Mouse (Mus musculus) hindbrain, embryonic 11.5 days (tissue): Measurements from ENCODE around the gene Ttl. TPM values are rescaled to one million over a fixed set of nuclear protein-coding genes. Genes with fewer than 3 reads are reported as not detected.

ENCODE experiments used
- ATAC-seq: fragments of 200-750 bp; cut with Nextera tagmentation; 2 replicates; pipeline ENCODE4 v1.8.0; 2017; ENCODE audit warnings: mild to moderate bottlenecking, moderate TSS enrichment, moderate library complexity; ENCODE audit not compliant: low FRiP score
- DNase-seq: peaks from one replicate; pipeline ENCODE4 v3.0.0-alpha.2; 2015; ENCODE audit warnings: low spot score
- H3K27ac ChIP-seq: fragments of 300-500 bp; sonication (generic); 2 replicates; pipeline ENCODE4 v1.5.1; 2014; ENCODE audit warnings: mild to moderate bottlenecking, low read depth, low read length
- H3K27me3 ChIP-seq: fragments of 300-500 bp; sonication (generic); 2 replicates; pipeline ENCODE4 v1.6.1; 2014; ENCODE audit warnings: mild to moderate bottlenecking, low read length, moderate library complexity, mixed read lengths; ENCODE audit not compliant: control insufficient read depth, insufficient read depth
- H3K36me3 ChIP-seq: fragments of 300-500 bp; sonication (generic); 2 replicates; pipeline ENCODE4 v1.6.1; 2014; ENCODE audit warnings: mild to moderate bottlenecking, low read length, moderate library complexity, mixed read lengths; ENCODE audit not compliant: control insufficient read depth, insufficient read depth
- H3K4me1 ChIP-seq: fragments of 300-500 bp; sonication (generic); replicated peaks from 2 replicates; pipeline ENCODE4 v1.6.1; 2014; ENCODE audit warnings: low read length, mixed read lengths; ENCODE audit not compliant: control insufficient read depth, insufficient read depth
- H3K4me2 ChIP-seq: fragments of 300-500 bp; sonication (generic); replicated peaks from 2 replicates; pipeline ENCODE4 v1.6.1; 2014; ENCODE audit warnings: mild to moderate bottlenecking, low read depth, low read length
- H3K4me3 ChIP-seq: fragments of 300-500 bp; sonication (generic); 2 replicates; pipeline ENCODE4 v1.5.1; 2014; ENCODE audit warnings: low read depth, low read length
- H3K9ac ChIP-seq: fragments of 300-500 bp; sonication (generic); 2 replicates; pipeline ENCODE4 v1.6.1; 2014; ENCODE audit warnings: low read depth, low read length
- H3K9me3 ChIP-seq: fragments of 300-500 bp; sonication (generic); 2 replicates; pipeline ENCODE4 v1.6.1; 2016; ENCODE audit warnings: low read length; ENCODE audit not compliant: control insufficient read depth
- WGBS: fragments of 180-500 bp; shearing (Covaris S2); extraction: QIAGEN DNeasy Blood & Tissue Kit; methylation state at CpG from one replicate; pipeline ENCODE4 v1.1.7; 2014; 5-methylcytosine and 5-hydroxymethylcytosine counted together
- polyA plus RNA-seq: library from polyadenylated mRNA; unstranded; fragments of >200 nt; fragmentation: Nextera tagmentation; extraction: Ambion mirVana; gene quantifications from 2 replicates; pipeline ENCODE4 v1.2.1, GENCODE M21; 2014

The Ttl gene
- polyA plus RNA-seq: 17.1 and 18.9 TPM in 2 replicates

DNA sequence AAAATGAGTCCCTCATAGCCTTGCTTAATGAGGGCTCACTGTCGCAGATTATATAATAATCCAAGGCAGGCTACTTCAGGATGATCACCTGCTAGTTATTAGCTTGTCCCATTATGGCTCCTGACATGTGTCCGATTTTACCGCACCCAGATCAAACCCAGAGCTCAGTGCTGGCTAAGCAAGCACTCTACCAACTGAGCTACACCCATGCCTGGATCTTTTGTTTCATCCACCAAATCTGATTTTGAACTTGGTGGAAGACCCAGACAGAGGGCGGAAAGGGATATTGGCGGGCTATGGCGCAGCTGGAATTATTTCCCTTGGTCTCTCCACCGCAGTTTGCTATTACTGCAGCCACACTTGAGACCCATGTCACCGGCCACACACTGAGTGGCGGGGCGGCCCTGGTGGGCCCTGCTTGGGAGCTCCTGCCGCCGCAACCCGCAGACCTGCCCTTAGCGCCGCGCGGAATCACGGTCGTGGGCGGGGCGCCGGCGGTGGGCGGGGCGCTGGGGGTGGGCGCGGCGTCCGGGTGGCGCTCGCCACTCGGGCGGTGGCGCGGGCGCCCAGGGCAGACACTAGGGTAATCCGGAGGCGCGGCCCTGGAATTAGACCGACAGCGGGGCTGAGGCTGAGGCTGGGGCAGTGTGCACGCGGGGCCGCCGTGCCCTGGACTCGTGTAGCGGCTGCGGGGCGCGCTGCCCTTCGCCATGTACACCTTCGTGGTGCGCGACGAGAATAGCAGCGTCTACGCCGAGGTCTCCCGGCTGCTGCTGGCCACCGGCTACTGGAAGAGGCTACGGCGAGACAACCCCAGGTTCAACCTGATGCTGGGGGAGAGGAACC lies at the start of gene Ttl:
Ttl (plus strand) TSS at position 506 of the 846 bp plus-strand sequence.
- no peaks in the 10 kb centered on the region for H3K27me3 ChIP-seq
- H3K9ac ChIP-seq: peak within 1 kb of the TSS; percentile 66
- H3K27ac ChIP-seq: peak within 1 kb of the TSS; percentile 63
- H3K9me3 ChIP-seq: no peaks in the 10 kb centered on the region
- ATAC-seq (peak; percentile 96), DNase-seq (peak; percentile 89)
- no peaks in the 10 kb centered on the region; the same call in none of the 2 replicates for H3K4me1 ChIP-seq
- H3K36me3 ChIP-seq: no peaks in the 10 kb centered on the region
- whole genome bisulfite sequencing: 1% methylated on average over 58 of the region's 62 CpGs
- peak within 1 kb of the TSS; percentile 71 for H3K4me2 ChIP-seq
- H3K4me3 ChIP-seq: peak within 1 kb of the TSS; percentile 61

- Histone ChIP-seq H3K9me3 (no peaks in the 10 kb centered on the region), H3K36me3 (no peaks in the 10 kb centered on the region), H3K27ac (no peak overlapping the region), H3K9ac (no peak overlapping the region), H3K4me1 (no peaks in the 10 kb centered on the region), H3K27me3 (no peaks in the 10 kb centered on the region), H3K4me2 (no peak overlapping the region), H3K4me3 (no peak overlapping the region)
- WGBS: 82% methylated on average over 2 of the region's 2 CpGs
- DNase-seq: no peak
- no peak for ATAC-seq
These were observed 45.6 kb upstream of the Ttl start for GRCm38 (mm10) chr2:129020106-129020505.

DNA sequence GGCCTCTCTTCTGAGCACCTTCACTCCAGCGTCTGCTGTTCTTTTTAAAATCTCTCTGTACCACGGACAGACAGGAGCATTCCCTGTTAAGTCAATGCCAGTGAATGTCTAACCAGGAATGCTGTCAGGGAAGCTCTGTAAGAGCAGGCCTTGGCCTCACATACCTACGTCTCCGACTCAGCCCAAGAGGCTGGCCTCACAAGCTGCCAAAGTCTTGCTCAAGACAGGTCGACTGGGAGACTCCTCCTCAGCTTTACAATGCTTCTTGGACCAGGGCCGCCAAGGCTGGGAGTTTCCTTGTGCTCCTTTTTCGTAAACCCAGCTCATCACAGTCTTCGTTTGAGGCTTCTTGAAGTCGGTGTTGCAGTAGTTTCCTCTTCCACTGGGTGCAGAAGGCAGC lies 40.9 kb upstream of the Ttl start:
- H3K27me3 ChIP-seq: no peaks in the 10 kb centered on the region
- WGBS: 80% methylated on average over 9 of the region's 9 CpGs
- H3K36me3 ChIP-seq: no peaks in the 10 kb centered on the region
- ATAC-seq (no peak), DNase-seq (no peak)
- no peaks in the 10 kb centered on the region for H3K4me1 ChIP-seq
- H3K9me3 ChIP-seq: no peaks in the 10 kb centered on the region
- no peak overlapping the region for H3K4me3 ChIP-seq
- H3K4me2 ChIP-seq: no peak overlapping the region
- H3K27ac ChIP-seq: no peak overlapping the region
- H3K9ac ChIP-seq: no peak overlapping the region

GRCm38 (mm10) chr2:129035381-129035780 lies 30.4 kb upstream of the Ttl start:
- Histone ChIP-seq H3K4me1 (peaks cover 4% of the 10 kb centered on the region; the same call in 1 of the 2 replicates), H3K36me3 (no peaks in the 10 kb centered on the region), H3K27me3 (peaks cover 23% of the 10 kb centered on the region), H3K9me3 (no peaks in the 10 kb centered on the region), H3K9ac (no peak overlapping the region), H3K4me3 (no peak overlapping the region), H3K27ac (no peak overlapping the region), H3K4me2 (no peak overlapping the region)
- no peak for ATAC-seq
- DNase-seq: no peak
- 85% methylated on average over 5 of the region's 5 CpGs for WGBS

DNA sequence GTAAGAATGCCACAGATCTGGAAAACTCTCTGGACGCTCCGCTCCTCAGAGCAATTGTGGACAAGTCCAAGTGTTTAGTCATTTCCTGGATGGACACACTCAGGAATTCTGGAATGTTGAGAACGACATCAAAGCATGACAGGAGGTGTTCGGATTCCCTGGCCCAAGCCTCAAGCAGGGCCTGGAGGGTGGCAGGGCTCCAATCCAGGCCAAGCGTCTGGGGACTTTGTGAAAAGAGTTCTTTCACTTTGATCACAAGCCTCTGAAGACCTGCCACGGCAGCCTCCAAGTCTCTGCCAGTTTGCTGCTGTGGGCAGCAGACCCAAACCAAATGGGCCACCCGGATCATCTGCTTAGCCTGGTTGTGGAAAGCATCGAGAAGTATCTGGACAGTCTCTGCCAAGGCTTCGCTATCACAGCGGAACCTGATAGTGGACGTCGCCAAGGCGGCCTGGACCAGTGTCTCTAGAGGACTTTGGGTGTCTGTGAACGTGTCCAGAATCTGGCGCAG lies 27.3 kb upstream of the Ttl start:
- Histone ChIP-seq H3K27me3 (peaks cover 23% of the 10 kb centered on the region), H3K9me3 (no peaks in the 10 kb centered on the region), H3K27ac (no peak overlapping the region), H3K36me3 (no peaks in the 10 kb centered on the region), H3K9ac (peak overlapping the region; percentile 68), H3K4me1 (peaks cover 4% of the 10 kb centered on the region; the same call in 1 of the 2 replicates), H3K4me2 (peak overlapping the region; percentile 92), H3K4me3 (peak overlapping the region; percentile 48)
- DNase-seq: no peak
- 34% methylated on average over 15 of the region's 15 CpGs for WGBS
- no peak for ATAC-seq

DNA sequence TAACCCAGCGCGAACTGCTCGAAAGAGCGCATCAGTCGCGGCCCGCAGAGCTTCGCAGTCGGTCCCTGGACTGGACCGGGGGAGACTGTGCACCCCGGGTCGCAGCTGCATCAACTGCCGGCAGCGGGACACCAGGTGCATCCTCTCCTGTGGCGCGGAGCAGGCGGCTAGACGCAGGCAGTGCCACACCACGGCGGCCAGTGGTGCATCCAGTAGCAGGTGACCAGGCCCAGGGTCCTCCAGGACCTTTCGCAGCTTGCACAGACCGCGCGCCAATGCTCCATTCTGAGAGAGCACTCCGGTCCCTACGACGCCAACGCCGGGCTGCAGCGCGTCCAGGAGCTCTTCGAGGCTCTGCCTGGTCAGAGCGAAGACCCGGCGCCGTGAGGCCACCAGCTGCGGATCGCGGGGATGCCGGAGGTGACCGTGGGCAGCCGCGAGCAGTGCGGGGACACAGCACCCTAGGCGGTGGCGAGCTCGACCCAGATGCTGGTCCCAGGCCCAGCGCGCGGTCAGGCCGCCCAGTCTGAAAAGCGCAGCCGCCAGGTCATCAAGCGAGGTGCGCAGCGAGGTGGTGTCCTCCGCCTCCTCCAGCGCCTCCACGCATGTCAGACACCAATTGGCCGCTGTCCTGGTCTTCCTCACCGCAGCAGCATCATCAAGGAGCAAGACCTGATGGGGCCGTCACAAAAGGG lies 26.7 kb upstream of the Ttl start:
- H3K4me1 ChIP-seq: peaks cover 4% of the 10 kb centered on the region; the same call in 1 of the 2 replicates
- H3K9ac ChIP-seq: peak overlapping the region; percentile 68
- peak overlapping the region; percentile 92 for H3K4me2 ChIP-seq
- no peak overlapping the region for H3K27ac ChIP-seq
- ATAC-seq (peak; percentile 70), DNase-seq (peak; percentile 70)
- 2% methylated on average over 61 of the region's 62 CpGs for WGBS
- H3K4me3 ChIP-seq: peak overlapping the region; percentile 48
- H3K36me3 ChIP-seq: no peaks in the 10 kb centered on the region
- no peaks in the 10 kb centered on the region for H3K9me3 ChIP-seq
- H3K27me3 ChIP-seq: peaks cover 23% of the 10 kb centered on the region

GRCm38 (mm10) chr2:129040567-129040966 lies 25.2 kb upstream of the Ttl start:
- H3K27ac ChIP-seq: no peak overlapping the region
- H3K4me1 ChIP-seq: peaks cover 4% of the 10 kb centered on the region; the same call in 1 of the 2 replicates
- DNase-seq (no peak), ATAC-seq (no peak)
- no peak overlapping the region for H3K4me3 ChIP-seq
- no peak overlapping the region for H3K9ac ChIP-seq
- H3K36me3 ChIP-seq: no peaks in the 10 kb centered on the region
- H3K9me3 ChIP-seq: no peaks in the 10 kb centered on the region
- H3K4me2 ChIP-seq: no peak overlapping the region
- H3K27me3 ChIP-seq: peaks cover 23% of the 10 kb centered on the region
- 32% methylated on average over 6 of the region's 6 CpGs for WGBS

DNA sequence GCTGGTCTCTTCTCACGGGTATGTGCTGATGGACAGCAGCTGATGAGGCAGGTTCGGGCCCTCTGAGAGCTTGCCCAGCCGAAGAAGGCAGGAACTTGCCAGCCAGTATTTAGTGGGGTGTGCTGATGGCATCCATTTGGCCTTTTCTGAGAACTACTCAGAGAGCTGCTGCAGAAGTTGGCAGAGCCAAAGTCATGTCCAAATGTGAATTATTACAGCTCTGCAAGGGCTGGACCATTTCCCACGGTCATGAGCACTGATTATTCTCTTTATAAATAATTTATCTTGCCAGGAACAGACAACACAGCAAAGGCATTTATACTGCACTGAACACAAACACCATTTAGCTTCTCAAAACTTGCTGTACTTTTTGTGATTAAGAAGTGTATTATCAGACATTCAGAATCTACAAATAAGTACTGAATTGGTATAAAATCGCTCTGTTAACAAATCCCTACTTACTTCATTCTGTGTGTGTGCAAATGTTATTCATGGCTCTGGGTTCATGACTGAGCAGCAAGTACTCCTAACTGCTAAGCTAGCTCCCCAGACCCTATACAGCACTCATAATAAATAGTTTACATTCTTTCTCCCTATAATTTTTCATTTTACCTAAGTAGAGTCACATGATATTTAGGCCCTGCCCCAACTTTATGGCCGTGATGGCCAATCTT lies 19.4 kb upstream of the Ttl start:
- no peaks in the 10 kb centered on the region for H3K27me3 ChIP-seq
- no peaks in the 10 kb centered on the region for H3K36me3 ChIP-seq
- H3K9ac ChIP-seq: no peak overlapping the region
- H3K4me3 ChIP-seq: no peak overlapping the region
- no peak overlapping the region for H3K27ac ChIP-seq
- 72% methylated on average over 6 of the region's 6 CpGs for WGBS
- DNase-seq: no peak
- H3K4me2 ChIP-seq: no peak overlapping the region
- ATAC-seq: no peak
- no peaks in the 10 kb centered on the region for H3K9me3 ChIP-seq
- no peaks in the 10 kb centered on the region for H3K4me1 ChIP-seq
